8 mouse cellular contexts compared by ENCODE assay signal in genomic region chr4:54948616-54949560, GRCm38 (mm10). TPM values are rescaled to one million over a fixed set of nuclear protein-coding genes. Genes with fewer than 3 reads are reported as not detected.
DNase-seq lines count a peak whose midpoint lies in the region; ATAC-seq and TF ChIP-seq lines count a peak whose summit lies in the region.

No protein-coding gene starts in this region.

- H3K4me2 ChIP-seq in lung, embryonic 16.5 days (ENCODE audit: low read depth, low read length): peak overlapping the region; percentile 95
- H3K4me2 ChIP-seq in forebrain, embryonic 15.5 days (replicated peaks): peak overlapping the region; percentile 82
- peak overlapping the region; percentile 91 for H3K4me2 ChIP-seq in intestine, embryonic 14.5 days (ENCODE audit: low read length)

- peak overlapping the region; percentile 90 for H3K27ac ChIP-seq in lung, embryonic 16.5 days (ENCODE audit: low read length)
- peak overlapping the region; percentile 99 for H3K27ac ChIP-seq in forebrain, embryonic 15.5 days (replicated peaks)
- peak overlapping the region; percentile 97 for H3K27ac ChIP-seq in intestine, embryonic 14.5 days (ENCODE audit: low read depth)
- peak overlapping the region; percentile 89 for H3K27ac ChIP-seq in olfactory bulb, adult 2 months (ENCODE audit: insufficient read depth, low read depth, low read length)

- peaks cover 27% of the 10 kb centered on the region for H3K4me1 ChIP-seq in lung, embryonic 16.5 days (replicated peaks; ENCODE audit: control insufficient read depth, insufficient read depth, low read length)
- peaks cover 47% of the 10 kb centered on the region for H3K4me1 ChIP-seq in forebrain, embryonic 15.5 days
- H3K4me1 ChIP-seq in intestine, embryonic 14.5 days (replicated peaks; ENCODE audit: control insufficient read depth, insufficient read depth, low read length): peaks cover 24% of the 10 kb centered on the region
- H3K4me1 ChIP-seq in olfactory bulb, adult 2 months (ENCODE audit: control insufficient read depth, insufficient read depth, low read length): peaks cover 14% of the 10 kb centered on the region

- 0% methylated on average over 30 of the region's 32 CpGs for WGBS in lung, embryonic 16.5 days
- WGBS in forebrain, embryonic 15.5 days: under 1% methylated on average over 29 of the region's 32 CpGs
- under 1% methylated on average over 24 of the region's 32 CpGs for WGBS in intestine, embryonic 14.5 days
- WGBS in olfactory bulb, adult 2 months: under 1% methylated on average over 31 of the region's 32 CpGs

- no peaks in the 10 kb centered on the region for H3K36me3 ChIP-seq in lung, embryonic 16.5 days (ENCODE audit: control insufficient read depth, insufficient read depth, low read length)
- H3K36me3 ChIP-seq in forebrain, embryonic 15.5 days: no peaks in the 10 kb centered on the region
- H3K36me3 ChIP-seq in intestine, embryonic 14.5 days (ENCODE audit: control insufficient read depth, insufficient read depth, low read length): no peaks in the 10 kb centered on the region

- peak overlapping the region; percentile 90 for H3K9ac ChIP-seq in lung, embryonic 16.5 days (ENCODE audit: low read length)
- peak overlapping the region; percentile 96 for H3K9ac ChIP-seq in forebrain, embryonic 15.5 days (replicated peaks)
- peak overlapping the region; percentile 84 for H3K9ac ChIP-seq in intestine, embryonic 14.5 days (ENCODE audit: low read length)

- no peak for TF ChIP-seq CTCF in olfactory bulb, adult 2 months (IDR thresholded peaks at IDR 0.05; ENCODE audit: insufficient read depth, low read depth, low read length)

- ATAC-seq in lung, embryonic 16.5 days (ENCODE audit: low read depth): peak; percentile 51
- peak; percentile 41 for ATAC-seq in forebrain, embryonic 15.5 days (replicated peaks)
- peak; percentile 45 for ATAC-seq in intestine, embryonic 14.5 days (replicated peaks; ENCODE audit: low FRiP score, low TSS enrichment, low read depth)
- no peak for ATAC-seq in megakaryocyte progenitor cell, adult 5-6 weeks (replicated peaks; ENCODE audit: poor library complexity)

- H3K9me3 ChIP-seq in lung, embryonic 16.5 days (ENCODE audit: control insufficient read depth, low read length): no peaks in the 10 kb centered on the region
- no peaks in the 10 kb centered on the region for H3K9me3 ChIP-seq in forebrain, embryonic 15.5 days
- H3K9me3 ChIP-seq in intestine, embryonic 14.5 days (ENCODE audit: control insufficient read depth, low read length): no peaks in the 10 kb centered on the region

- H3K27me3 ChIP-seq in lung, embryonic 16.5 days (ENCODE audit: control insufficient read depth, insufficient read depth, low read depth, low read length): no peaks in the 10 kb centered on the region
- no peaks in the 10 kb centered on the region for H3K27me3 ChIP-seq in forebrain, embryonic 15.5 days
- no peaks in the 10 kb centered on the region for H3K27me3 ChIP-seq in intestine, embryonic 14.5 days (replicated peaks; ENCODE audit: control insufficient read depth, insufficient read depth, low read length)

- TF ChIP-seq POLR2A in olfactory bulb, adult 2 months (IDR thresholded peaks at IDR 0.05; ENCODE audit: insufficient read depth, low read depth, low read length): no peak

- no peak for DNase-seq in lung, postnatal 36 days
- DNase-seq in brain, embryonic 18.5 days (ENCODE audit: low read depth, low spot score): peak; percentile 58
- DNase-seq in intestine, embryonic 14.5 days (ENCODE audit: low spot score): peak; percentile 85
- DNase-seq in liver: peak; percentile 21

- peak overlapping the region; percentile 80 for H3K4me3 ChIP-seq in lung, embryonic 16.5 days (ENCODE audit: low read length)
- peak overlapping the region; percentile 84 for H3K4me3 ChIP-seq in forebrain, embryonic 15.5 days
- peak overlapping the region; percentile 85 for H3K4me3 ChIP-seq in intestine, embryonic 14.5 days (ENCODE audit: low read depth, low read length)
- H3K4me3 ChIP-seq in olfactory bulb, adult 2 months (ENCODE audit: insufficient read depth, low read depth, low read length): peak overlapping the region; percentile 66

RNA-seq across cellular contexts. Expression of gene Zfp462, which starts 4.0 kb away (rescaled TPM):
- 2.6 and 2.7 TPM in 2 replicates for polyA plus RNA-seq in lung, embryonic 16.5 days (2015; fragmentation: Nextera tagmentation; extraction: Ambion mirVana)
- polyA plus RNA-seq in forebrain, embryonic 15.5 days (2015; fragmentation: Nextera tagmentation; extraction: Ambion mirVana): 21.0 and 21.9 TPM in 2 replicates
- polyA plus RNA-seq in intestine, embryonic 14.5 days (2014; fragmentation: Nextera tagmentation; extraction: Ambion mirVana): 3.5 and 5.1 TPM in 2 replicates
- polyA plus RNA-seq in olfactory bulb, adult 2 months (2012; ENCODE audit: insufficient read depth, insufficient read length, low replicate concordance, missing spikeins): not detected in 2 replicates
- total RNA-seq in megakaryocyte progenitor cell, adult 5-6 weeks (2015): 0.25 and 0.93 TPM in 2 replicates
- total RNA-seq in megakaryocyte progenitor cell, adult 5-6 weeks (2017): 0.10 and 0.12 TPM in 2 replicates
